Mouse (Mus musculus) ES-E14 (cell line): ENCODE data around the gene Fscn1. TPM values are rescaled to one million over a fixed set of nuclear protein-coding genes. Genes with fewer than 3 reads are reported as not detected.

ENCODE experiments used
- DNase-seq: peaks from one replicate; pipeline ENCODE4 v3.0.0-alpha.2; 2013; ENCODE audit warnings: low read depth, low spot score
- H3K27ac ChIP-seq: 2 replicates; pipeline ENCODE4 v1.5.1; 2012; ENCODE audit warnings: low read depth, mild to moderate bottlenecking, low read length, moderate library complexity, mixed read lengths; ENCODE audit not compliant: poor library complexity, insufficient read depth, severe bottlenecking
- H3K36me3 ChIP-seq: 2 replicates; pipeline ENCODE4 v1.6.1; 2012; ENCODE audit warnings: mild to moderate bottlenecking, low read length, moderate library complexity, mixed read lengths; ENCODE audit not compliant: control insufficient read depth, poor library complexity, insufficient read depth, severe bottlenecking
- H3K4me1 ChIP-seq, 2 experiments: fragments of 150-350 bp in 1 of 2; sonication (generic) in 1 of 2; 2 replicates each; pipeline ENCODE4 v1.6.1; 2012; ENCODE audit warnings: low read length in 2 of 2, mild to moderate bottlenecking in 1 of 2, mixed read lengths in 1 of 2; ENCODE audit not compliant: control insufficient read depth in 2 of 2, insufficient read depth in 2 of 2, poor library complexity in 1 of 2
- H3K4me3 ChIP-seq, 2 experiments: fragments of 150-350 bp in 1 of 2; sonication (generic) in 1 of 2; 2 replicates each; pipeline ENCODE4 v1.5.1; 2012; ENCODE audit warnings: low read length in 2 of 2, low read depth in 1 of 2, mild to moderate bottlenecking in 1 of 2, mixed read lengths in 1 of 2; ENCODE audit not compliant: insufficient read depth in 1 of 2, poor library complexity in 1 of 2, severe bottlenecking in 1 of 2
- H3K9ac ChIP-seq: 2 replicates; pipeline ENCODE4 v1.6.1; 2012; ENCODE audit warnings: low read depth, mild to moderate bottlenecking, low read length, mixed read lengths; ENCODE audit not compliant: poor library complexity, insufficient read depth, severe bottlenecking
- H3K9me3 ChIP-seq: fragments of 150-350 bp; sonication (generic); 2 replicates; pipeline ENCODE4 v1.6.1; 2012; ENCODE audit warnings: low read depth, mild to moderate bottlenecking, low read length; ENCODE audit not compliant: control insufficient read depth, insufficient read depth
- CHD2 ChIP-seq: IDR thresholded peaks from 2 replicates; pipeline ENCODE4 v1.6.1; 2014; ENCODE audit warnings: mild to moderate bottlenecking, low read depth, low read length, inconsistent platforms
- HCFC1 ChIP-seq: IDR thresholded peaks from 2 replicates; pipeline ENCODE4 v1.6.1; 2012; ENCODE audit warnings: low read length, inconsistent platforms, borderline replicate concordance; ENCODE audit not compliant: insufficient read depth
- MAFK ChIP-seq: IDR thresholded peaks from 2 replicates; pipeline ENCODE4 v1.6.1; 2014; ENCODE audit warnings: mild to moderate bottlenecking, low read depth, low read length, inconsistent platforms; ENCODE audit not compliant: insufficient read depth
- ZC3H11A ChIP-seq: IDR thresholded peaks from 2 replicates; pipeline ENCODE4 v1.6.1; 2012; ENCODE audit warnings: low read depth, mild to moderate bottlenecking, inconsistent platforms, low read length, borderline replicate concordance
- ZNF384 ChIP-seq: IDR thresholded peaks from 2 replicates; pipeline ENCODE4 v1.6.1; 2012; ENCODE audit warnings: low read depth, low read length, inconsistent platforms
- in situ Hi-C, 2 experiments: fragments of 600-800 bp; cut with MboI; formaldehyde crosslinking; loops; one replicate each; pipeline ENCODE4 v1.15.1; 2025; ENCODE audit warnings: low sequenced_read_pairs in 2 of 2, inconsistent platforms in 1 of 2; ENCODE audit not compliant: unreplicated experiment in 2 of 2
- total RNA-seq: library from RNA; depleted of rRNA; stranded (reverse); fragments of 300-350 nt; gene quantifications from 2 replicates; pipeline ENCODE4 v1.2.3, GENCODE M21; 2012

The Fscn1 gene
- total RNA-seq, 1 experiment, result 310 TPM

- H3K4me1 ChIP-seq, result peaks cover 3 to 16% of the 10 kb centered on the region in 2 experiments; a peak in 3 of 4 replicates
- TF ChIP-seq ZNF384, result no peak
- TF ChIP-seq ZC3H11A, result no peak
- no peak for TF ChIP-seq HCFC1
- TF ChIP-seq CHD2, result no peak
- TF ChIP-seq MAFK, result no peak
- peak overlapping the region; percentile 84 for H3K9ac ChIP-seq
- peak overlapping the region; percentile 78 to 79 for H3K4me3 ChIP-seq
- no peaks in the 10 kb centered on the region for H3K9me3 ChIP-seq
- in situ Hi-C loops, result no loop called here
- peaks cover 7% of the 10 kb centered on the region; the same call in 1 of the 2 replicates for H3K36me3 ChIP-seq
- no peak for DNase-seq
- peak overlapping the region; percentile 80 for H3K27ac ChIP-seq
Observed at GRCm38 (mm10) chr5:142961398-142961880, 1.3 kb downstream of the Fscn1 start.

GRCm38 (mm10) chr5:142961881-142962443 lies 1.8 kb downstream of the Fscn1 start:
- TF ChIP-seq HCFC1 (0 out of 2 replicates have a peak, but pooled peaks have one; percentile 42), ZC3H11A (no peak)
- Histone ChIP-seq H3K4me1 (peaks cover 3 to 16% of the 10 kb centered on the region in 2 experiments; a peak in 3 of 4 replicates), H3K27ac (peak overlapping the region; percentile 80), H3K4me3 (peak overlapping the region; percentile 78 to 79), H3K9ac (peak overlapping the region; percentile 75), H3K36me3 (peaks cover 9% of the 10 kb centered on the region; the same call in 1 of the 2 replicates), H3K9me3 (no peaks in the 10 kb centered on the region)
- peak; percentile 96 for DNase-seq
- in situ Hi-C loops, result no loop called here

GRCm38 (mm10) chr5:142962444-142962961 lies 2.4 kb downstream of the Fscn1 start:
- Histone ChIP-seq H3K4me1 (peaks cover 3 to 21% of the 10 kb centered on the region in 2 experiments; a peak in 3 of 4 replicates), H3K4me3 (peak overlapping the region; percentile 78 to 79), H3K27ac (peak overlapping the region; percentile 55), H3K36me3 (peaks cover 11% of the 10 kb centered on the region; the same call in 1 of the 2 replicates), H3K9ac (peak overlapping the region; percentile 75), H3K9me3 (no peaks in the 10 kb centered on the region)
- no peak for DNase-seq
- in situ Hi-C loops, result no loop called here
- no peak for TF ChIP-seq CHD2
- TF ChIP-seq MAFK, result no peak
- TF ChIP-seq ZC3H11A, result no peak
- TF ChIP-seq HCFC1, result no peak

GRCm38 (mm10) chr5:142963003-142963704 lies 3.0 kb downstream of the Fscn1 start:
- DNase-seq, result no peak
- H3K4me1 ChIP-seq, result peaks cover 0 to 24% of the 10 kb centered on the region in 2 experiments; a peak in 2 of 4 replicates
- H3K27ac ChIP-seq, result peak overlapping the region; percentile 55
- no peaks in the 10 kb centered on the region for H3K9me3 ChIP-seq
- no peak for TF ChIP-seq ZC3H11A
- TF ChIP-seq HCFC1, result peak; percentile 17; the same call in 1 of the 2 replicates
- peak overlapping the region; percentile 78 to 79 for H3K4me3 ChIP-seq
- H3K9ac ChIP-seq, result peak overlapping the region; percentile 75
- in situ Hi-C loops, result no loop called here
- H3K36me3 ChIP-seq, result peaks cover 14% of the 10 kb centered on the region; the same call in 1 of the 2 replicates
